Mouse (Mus musculus) frontal cortex, postnatal 36 days (tissue): ENCODE data around the gene Slc35e2.
"Not testable (repeated sequence)": the region's sequence is repeated elsewhere in the genome, so short reads cannot be mapped to it uniquely, and the experiment has no call there.

Experiments used
- DNase-seq, 2 experiments: peaks; one replicate each; pipeline ENCODE4 v3.0.0; 2022; ENCODE audit warnings: low spot score in 2 of 2

The Slc35e2 gene

DNA sequence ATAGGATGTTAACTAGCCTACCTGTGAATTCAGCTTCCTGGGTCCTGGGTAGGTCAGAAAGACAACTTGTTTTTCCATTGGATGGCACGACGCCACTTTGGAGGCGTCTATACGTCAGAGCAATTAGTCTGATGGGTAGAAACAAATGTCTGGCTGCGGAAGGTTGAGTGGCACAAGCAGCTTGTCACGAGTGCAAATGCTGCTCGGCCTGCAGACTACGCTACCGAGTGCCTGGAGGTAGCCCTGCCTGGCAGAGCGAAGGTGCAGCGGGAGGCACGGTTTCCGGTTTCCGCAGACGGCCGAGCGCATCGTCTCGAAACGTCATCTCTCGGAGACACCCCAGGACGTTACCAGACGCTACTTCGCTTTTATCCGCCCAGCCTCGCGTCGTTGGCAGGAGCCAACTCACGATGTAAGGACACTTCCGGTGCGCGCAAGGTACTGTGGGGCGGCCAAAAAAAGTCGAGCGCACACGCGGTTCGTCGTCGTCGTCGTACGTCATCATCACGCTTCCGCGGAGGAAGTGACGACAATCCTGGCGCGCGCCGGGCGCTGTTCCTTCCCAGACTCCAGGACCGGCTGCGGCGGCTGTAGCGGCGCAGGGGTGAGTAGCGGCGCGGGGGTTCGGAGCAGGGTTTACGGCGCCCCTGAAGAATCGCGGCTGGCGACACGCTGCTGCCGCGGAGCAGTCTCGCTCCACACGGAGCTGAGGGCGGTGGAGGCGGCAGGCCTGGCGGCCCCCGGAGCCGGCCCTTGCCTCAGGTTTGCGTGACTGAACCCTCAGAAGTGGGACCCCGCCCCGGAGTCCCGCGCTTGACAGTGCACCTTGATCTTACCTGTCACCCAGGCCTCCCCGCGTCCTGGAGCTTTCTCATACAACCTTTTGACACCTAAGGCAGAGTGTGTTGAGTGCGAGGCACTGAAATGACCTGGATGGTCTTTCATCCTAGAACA lies 23.4 kb downstream of the Slc35e2 start, which contains the start of gene Cdk11b:
Gene Cdk11b, plus strand, starts transcription at position 517 of the 954 bp plus-strand sequence.
- peak; percentile 95 to 98 for DNase-seq

GRCm38 (mm10) chr4:155630267-155630666 lies 29.1 kb downstream of the Slc35e2 start:
- no peak for DNase-seq

DNA sequence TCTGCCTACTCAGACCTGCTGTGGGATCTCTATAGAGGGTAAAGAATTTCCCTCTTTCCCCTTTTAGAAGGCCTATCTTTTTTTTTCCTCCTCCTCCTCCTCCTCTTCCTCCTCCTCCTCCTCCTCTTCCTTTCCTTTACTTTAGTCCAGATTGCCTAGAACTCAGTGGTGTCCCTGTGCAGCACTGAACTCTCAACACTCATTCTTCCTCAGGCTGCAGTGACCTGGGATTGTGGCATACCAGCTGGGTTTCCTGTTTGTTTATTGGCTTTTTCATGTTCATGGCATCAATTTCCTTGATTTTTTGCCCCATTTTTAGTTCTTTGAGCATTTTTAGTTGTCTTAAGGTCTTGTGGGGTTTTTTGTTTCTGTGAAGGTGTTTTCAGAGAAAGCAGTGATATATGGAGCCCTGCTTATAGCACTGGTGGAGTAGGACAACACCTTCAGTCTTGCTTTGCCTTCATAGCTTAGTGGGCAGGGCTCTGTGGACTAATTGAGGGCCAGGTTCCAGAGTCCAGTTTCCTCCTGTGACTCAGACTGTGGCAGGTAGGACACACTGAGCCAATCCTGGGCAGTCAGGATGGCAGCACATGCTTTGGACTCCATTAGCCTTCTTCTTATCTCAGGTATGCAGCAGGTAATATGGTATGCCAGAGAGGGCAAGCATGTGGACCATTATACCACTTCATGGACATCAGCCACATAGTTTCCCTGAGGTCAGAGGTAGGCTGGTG lies 34.7 kb downstream of the Slc35e2 start:
- DNase-seq, result no peak

DNA sequence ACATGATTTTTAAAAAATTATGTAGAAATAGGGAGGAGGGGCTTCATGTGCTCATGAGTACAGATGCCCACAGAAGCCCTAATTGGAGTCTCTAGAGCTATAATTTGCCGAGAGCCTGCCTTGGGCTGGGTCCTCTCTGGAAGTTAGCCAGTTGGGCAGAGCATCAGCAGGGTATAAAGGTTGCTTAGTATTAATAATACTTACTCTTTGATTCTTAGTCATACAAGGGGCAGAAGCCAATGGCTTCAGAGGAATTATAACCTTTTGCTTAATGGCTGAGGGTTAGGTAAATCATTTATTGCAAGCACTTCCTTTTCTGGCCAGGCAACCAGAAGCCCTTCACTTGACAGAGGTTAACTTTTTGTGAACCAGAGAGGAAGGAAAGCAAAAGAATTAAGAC lies 42.3 kb downstream of the Slc35e2 start:
- DNase-seq, result no peak

DNA sequence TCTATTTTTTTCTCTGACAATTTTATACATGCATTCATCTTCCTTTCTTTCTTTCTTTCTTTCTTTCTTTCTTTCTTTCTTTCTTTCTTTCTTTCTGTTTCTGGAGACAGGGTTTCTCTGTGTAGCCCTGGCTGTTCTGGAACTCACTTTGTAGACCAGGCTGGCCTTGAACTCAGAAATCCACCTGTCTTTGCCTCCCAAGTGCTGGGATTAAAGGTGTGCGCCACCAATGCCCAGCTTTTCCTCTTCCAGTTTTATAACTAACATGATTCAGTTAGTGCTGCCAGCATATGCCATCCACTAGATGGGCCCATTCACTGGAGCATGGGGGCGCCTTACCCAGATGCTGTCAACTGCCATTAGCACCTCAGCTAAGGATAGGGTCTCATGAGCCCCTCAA lies 44.1 kb downstream of the Slc35e2 start, which contains the start of gene Gm10563:
Gene Gm10563, minus strand, starts transcription at position 101 of the 400 bp plus-strand sequence.
- not testable (repeated sequence) for DNase-seq

GRCm38 (mm10) chr4:155645721-155646120 lies 44.5 kb downstream of the Slc35e2 start:
- DNase-seq, result no peak

GRCm38 (mm10) chr4:155649355-155649754 lies 48.1 kb downstream of the Slc35e2 start:
- DNase-seq, result no peak

DNA sequence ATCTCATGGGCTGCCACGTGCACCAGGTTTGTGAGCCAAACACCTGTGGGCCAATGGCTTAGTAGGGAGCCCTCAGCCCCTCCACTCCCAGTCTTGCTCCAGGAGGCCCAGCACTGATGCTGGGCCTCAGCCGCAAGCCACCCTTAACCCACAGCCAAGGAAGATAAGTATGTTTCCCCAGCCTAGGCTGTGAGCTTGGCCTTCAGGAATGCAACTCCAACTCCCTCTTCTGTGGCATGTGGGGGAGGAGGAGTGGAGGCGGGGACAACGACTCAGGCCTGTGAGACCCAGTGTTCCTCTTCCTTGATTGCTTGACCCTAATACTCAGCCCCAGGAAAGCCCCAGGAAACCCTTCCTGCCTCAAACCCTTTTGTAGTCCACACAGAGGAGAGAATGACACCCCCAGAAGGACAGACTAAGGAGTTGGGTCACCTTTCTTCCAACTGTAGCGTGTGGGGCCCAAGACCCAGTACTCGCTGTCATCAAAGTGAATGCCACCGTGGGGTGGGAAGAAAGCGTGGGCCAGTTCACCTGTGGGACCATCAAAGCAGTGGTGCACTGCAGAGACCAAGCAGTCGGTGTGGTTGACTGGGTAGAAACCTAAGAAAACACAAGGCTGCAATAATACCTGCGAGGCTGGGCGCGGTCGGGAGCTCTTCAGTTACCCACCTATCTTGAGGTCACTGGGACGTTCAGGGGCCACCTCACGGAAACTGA lies 50.5 kb downstream of the Slc35e2 start:
- DNase-seq, result no peak

DNA sequence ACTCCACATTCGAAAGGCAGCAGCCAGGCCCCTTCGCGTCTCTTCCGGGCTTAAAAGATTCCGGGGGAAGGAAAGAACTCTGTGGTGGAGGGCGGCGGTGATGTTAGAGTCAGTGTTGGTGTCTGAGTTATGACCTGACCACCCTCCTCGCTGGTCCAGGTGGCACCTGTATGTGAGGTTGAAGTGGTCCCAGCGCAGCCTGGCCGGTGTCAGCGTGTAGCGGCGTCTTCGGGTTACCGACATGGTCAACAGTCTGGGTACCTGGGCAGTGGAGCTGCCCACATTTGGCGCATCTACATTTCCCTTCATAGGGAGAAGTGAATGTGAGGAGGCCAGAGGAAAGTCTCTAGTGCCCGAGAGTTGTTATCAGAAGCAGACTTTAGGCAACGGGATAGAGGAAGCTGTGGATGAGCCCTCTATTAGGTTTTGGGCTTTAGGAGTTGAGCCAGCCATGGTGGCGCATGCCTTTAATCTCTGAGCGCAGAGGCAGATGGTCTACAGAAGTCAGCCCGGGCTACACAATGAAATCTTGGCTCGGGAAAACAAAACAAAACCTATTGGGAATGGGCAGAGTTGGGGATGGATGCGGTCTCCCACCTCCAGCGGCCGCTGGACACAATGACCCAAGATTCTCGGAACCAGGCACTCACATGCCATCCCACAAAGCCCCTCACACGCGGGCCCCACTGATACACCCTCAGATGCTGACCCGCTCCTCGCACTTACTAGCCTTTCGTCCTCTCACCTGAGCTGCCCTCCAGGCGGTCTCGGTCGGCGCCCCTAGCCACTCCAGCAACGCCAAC lies 51.3 kb downstream of the Slc35e2 start:
- DNase-seq, result no peak

DNA sequence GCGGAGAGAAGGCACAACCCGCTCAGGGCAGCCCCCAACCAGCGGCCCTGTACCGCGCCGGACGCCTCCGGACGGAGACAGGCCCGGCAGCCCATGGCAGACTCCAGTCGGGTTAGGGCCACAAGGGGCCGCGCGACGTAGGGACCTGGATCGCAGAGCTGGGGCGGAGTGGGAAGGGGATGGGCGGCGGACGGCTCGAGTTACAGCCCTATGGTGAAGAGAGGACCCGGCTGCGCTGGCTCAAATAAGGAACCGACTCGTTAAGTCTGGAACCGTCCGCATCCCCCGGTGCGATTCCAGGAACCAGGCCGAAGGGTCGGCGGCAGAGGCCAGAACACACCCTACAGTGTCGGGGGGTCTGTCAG lies 51.9 kb downstream of the Slc35e2 start, which contains the start of gene Mmp23:
Gene Mmp23, minus strand, starts transcription at position 299 of the 365 bp plus-strand sequence.
- DNase-seq, result no peak

DNA sequence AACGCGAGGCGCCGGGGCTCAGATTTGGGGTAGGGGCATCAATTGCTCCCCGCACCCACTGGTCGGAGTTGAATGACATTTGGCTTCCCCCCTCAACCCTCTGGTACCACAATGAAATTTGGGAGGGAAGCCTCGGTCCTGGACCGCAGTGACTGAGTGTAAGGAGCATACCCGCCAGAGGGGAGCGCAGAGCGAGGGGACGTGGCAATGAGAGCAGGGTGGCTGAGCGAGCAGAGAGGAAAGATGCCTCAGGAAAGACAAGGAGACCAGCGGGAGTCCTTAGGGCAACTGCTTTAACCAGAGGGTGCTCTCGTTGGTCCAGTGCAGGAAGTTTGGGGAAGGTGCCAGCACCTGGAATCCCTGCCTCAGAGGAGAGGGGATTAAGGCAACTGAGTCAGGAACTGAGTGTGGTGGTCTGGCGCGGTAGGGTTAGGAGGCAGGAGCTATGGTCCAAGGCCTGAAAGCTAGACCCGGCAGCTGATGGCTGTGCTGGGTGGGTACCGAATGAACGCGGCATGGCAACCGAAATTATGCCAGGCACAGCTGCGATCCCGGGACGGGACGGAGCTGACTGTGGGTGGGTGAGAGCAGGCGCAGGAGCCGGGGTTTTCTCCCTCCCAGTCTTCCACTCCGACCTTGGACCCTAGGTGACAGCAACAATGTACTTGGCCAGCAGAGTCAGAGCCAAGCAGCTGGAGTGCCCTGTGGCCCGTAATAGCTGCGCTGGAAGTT lies 52.4 kb downstream of the Slc35e2 start:
- peak in 1 of 2 experiments; percentile 31 for DNase-seq

DNA sequence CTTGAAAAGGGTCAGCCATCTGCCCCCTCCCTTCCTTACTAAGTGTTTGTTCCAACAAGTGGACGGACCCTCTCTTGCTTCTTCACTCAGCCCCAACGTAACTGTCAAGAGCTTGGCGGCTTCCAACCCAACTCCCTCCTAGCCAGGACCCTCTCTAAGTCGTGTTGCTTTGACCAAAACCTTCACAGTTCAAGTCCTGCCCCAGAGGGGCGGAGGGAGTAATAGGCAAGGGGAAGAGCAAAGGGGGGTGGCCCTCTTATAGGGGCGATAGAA lies 52.9 kb downstream of the Slc35e2 start:
- DNase-seq, result no peak

DNA sequence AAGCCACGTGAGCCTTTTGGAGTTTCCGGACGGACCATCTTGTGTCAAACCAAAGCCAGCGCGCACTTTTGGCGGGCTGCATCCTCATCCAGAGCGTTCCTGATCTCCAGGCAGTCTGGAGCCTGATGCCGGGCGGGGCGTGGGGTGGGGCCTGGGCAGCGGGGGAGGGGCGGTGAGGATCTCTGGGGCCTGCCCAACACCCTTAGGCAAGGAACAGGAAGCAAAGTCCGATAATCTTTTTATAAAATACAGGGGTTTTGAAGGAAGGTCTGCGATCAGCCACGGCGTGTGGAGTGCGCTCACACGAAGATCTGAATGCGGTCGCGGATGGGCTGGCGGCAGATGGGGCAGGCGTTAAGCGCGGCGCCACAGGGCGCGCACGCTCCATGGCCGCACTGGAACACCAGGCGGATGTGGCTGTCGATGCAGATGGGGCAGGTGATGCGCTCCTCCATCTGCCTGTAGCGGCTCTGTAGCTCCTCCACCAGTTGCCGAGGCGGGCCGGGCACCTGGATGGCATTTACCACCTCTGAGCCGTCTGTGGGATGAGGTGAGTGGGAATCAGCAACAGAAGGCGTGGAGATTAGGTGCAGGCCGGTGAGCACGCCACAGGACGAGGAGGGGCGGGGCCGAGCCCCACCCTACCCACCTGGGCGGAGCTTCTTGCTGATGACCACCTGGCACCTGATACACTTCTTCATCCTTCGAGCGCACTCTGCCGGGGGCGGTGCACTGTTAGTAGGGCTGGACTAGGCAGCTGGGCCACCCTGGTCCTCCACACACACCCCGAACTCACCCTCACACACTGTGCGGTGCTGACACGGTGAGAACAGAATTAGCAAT lies 53.5 kb downstream of the Slc35e2 start:
- no peak for DNase-seq

GRCm38 (mm10) chr4:155656214-155656751 lies 55.1 kb downstream of the Slc35e2 start:
- DNase-seq, result no peak

DNA sequence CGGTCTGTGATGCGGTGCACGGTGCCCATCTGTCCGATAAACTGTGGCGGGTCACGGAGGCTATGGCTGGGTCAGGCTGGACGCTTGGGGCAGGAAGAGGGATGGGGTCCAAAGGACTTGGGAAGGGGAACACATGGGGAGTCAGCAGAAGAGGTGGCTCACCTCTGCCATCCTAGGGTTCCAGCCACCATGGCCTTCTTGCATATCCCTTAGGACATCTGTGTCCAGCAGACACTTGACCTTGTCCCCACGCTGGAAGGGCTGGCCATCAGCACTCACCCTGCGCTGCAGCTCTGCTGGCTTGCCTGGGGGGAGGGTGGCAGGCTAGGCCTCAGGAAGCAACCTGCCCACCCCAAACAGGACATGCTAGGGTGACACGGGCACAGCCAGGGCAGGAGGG lies 57.7 kb downstream of the Slc35e2 start:
- no peak for DNase-seq

DNA sequence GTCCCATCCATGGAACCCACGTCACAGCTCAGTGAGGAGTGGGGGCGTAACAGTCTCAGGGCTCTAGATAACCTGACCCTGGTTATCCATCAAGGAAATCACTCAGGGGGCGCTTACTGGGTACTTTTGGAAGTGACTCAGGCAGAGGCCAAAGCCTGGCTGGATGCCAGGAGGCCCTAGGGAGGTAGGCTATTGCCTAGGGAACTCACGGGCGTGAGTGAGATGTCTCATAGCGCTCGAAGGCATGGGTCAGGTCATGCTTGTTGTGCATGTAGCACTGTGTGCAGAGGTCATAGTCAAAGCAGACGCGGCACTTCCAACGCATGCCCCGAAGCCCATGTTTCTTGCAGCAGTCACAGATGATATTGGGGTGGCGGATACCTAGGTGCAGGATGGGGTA lies 59.4 kb downstream of the Slc35e2 start:
- DNase-seq, result no peak

- no peak for DNase-seq
Observed at GRCm38 (mm10) chr4:155666903-155667302, 65.7 kb downstream of the Slc35e2 start.

- peak; percentile 99 for DNase-seq
Observed at GRCm38 (mm10) chr4:155668689-155669597, 67.7 kb downstream of the Slc35e2 start, which contains the start of gene Mib2. Gene Mib2 (minus strand): TSS chr4:155669198.
